Mouse (Mus musculus) spleen, postnatal 14 days (tissue): ENCODE measurements at regions not wholly inside any gene's neighbourhood (a gene's known extent, or its start where the extent isn't known, plus 50 kb on each side); places are given as distances from the start of the nearest gene placed in this dataset.

Experiments
- DNase-seq, 2 experiments: peaks; one replicate each; pipeline ENCODE4 v3.0.0; 2021 to 2022; ENCODE audit warnings: low spot score in 2 of 2

GRCm38 (mm10) chr8:103953586-103953985, 147.8 kb upstream of the Cdh5 start:
- DNase-seq, result no peak

GRCm38 (mm10) chr8:103955568-103956260, 145.7 kb upstream of the Cdh5 start:
- no peak for DNase-seq

GRCm38 (mm10) chr8:103964293-103964918, 137.0 kb upstream of the Cdh5 start:
- no peak for DNase-seq

DNA sequence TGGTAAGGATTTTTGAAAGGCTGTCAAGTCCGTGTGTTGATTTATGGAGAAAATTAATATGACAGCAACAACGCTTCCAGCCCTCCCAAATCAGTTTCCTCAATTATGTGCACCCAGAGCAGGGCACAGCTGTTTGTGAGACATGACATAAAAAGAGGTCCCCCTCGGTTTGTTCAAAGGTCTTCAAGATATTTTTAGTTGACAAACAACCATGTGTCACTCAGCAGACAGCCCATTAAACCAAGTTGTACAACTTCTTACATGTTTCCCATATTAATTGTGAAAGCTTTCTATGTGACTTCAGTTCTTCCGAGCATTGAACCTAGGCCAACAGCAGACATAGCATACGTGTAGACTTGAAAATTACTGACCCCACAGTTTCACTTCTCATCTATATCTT, 131.5 kb upstream of the Cdh5 start:
- DNase-seq, result no peak

DNA sequence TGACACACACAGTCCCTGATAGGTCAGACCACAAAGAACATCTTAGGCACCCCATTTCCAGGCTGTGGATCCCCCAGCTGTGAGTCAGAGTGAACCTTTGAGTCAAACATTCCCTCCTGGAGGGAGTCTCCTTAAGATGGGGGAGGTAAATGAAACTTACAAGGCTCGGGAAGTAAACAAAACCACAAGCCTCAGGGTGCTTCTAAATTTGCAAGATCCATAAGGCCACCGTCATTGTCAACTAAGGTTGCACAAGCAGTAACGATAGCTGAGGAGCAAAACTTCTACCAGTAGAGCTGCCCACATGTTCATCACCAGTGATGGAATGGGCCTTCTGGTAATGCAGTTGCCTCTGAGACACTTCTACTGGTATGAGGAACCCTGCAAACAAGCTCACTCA, 130.9 kb upstream of the Cdh5 start:
- no peak for DNase-seq

DNA sequence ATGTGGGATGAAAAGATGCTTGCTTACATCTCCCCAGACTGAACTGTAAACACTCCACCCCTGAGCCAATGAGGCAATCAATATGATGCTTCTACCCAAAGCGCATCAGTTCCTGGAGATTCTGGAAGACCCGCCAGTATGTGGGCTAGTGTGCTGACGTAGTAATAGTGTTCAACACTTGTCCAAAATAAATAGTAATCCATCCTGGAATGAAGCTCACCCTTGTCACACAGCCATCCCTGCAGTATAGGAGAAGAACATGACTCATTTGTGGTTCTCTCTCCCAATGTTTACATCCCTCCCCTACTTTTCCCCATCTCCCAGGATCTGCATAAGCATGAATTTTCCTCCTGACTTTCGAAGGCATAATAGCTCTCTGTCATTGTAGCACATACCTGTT, 130.5 kb upstream of the Cdh5 start:
- no peak for DNase-seq

- DNase-seq, result no peak
These were observed 124.9 kb upstream of the Cdh5 start for GRCm38 (mm10) chr8:103976488-103976887.

DNA sequence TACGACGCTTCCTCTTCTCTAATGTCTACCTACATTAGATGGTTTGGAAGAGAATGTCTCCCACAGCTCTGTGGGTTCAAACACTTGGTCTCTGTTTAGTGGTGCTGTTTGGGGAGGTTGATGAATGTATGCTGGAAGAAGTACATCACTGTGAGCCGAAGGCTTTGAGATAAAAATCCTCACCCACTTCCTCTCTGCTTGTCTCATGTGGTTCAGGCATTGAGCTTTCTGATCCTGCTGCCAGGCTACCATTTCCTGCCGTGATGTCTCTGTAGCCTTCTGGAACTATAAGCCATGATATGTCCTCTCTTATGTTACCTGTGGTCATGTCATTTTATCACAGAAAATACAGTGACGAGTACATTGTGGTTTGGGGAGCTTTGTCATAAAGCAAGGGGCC, 122.5 kb upstream of the Cdh5 start:
- DNase-seq, result no peak

DNA sequence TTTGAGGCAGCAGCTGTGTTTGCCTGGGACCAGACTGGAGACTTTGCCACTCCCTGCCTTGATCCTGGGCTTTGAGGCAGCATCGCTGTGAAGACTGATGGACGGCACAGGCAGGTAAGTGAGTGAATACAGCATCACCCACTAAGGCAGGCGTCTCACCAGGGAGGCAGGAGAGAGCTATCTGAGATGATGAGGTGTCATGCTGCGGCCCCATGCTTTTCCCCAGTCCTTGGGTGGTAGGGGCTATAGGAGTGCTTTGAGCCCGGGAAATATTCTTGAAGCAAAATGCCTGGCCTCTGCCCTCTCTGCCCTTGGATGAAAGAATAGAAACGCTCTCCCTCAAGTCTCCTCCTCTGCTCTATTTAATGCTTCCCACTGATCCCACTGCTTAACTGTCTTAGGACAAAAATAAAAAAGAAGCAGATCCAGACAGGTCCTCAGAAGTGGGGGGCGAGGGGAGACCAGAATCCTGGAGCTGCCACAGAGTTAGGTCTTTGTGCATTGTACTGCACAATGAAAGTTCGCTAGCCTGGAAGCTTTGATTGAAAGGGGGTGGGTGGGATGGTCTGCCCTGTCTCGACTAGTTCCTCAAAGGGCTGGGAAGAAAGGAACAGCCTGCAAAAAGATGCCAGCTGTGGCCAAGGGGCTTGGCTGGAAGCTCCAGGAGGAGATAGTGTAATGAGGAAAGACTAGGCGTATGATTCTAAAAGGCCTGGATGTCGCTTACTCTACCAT, 117.4 kb upstream of the Cdh5 start:
- DNase-seq, result no peak

GRCm38 (mm10) chr8:103985640-103986039, 115.8 kb upstream of the Cdh5 start:
- DNase-seq, result no peak

DNA sequence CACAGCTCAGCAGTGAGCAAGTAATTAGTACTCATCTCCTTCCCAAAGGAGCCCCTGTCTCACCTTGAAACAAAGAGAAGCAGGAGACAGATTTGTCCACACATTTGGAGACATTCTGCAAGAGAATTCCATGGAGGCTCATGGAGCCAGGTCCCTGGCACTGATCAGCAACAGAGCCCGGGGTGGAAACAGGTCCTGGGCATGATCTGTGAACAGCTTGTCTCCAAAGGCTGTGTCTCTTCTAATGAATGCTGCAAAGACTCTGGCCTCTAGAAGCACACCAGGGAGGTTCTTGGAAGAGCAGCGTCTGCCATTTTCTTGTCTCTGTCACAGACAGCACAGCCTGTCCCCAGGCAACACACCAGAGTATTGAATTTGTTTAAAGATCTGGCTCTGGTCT, 107.5 kb upstream of the Cdh5 start:
- no peak for DNase-seq

GRCm38 (mm10) chr8:103998143-103998542, 103.3 kb upstream of the Cdh5 start:
- no peak for DNase-seq

GRCm38 (mm10) chr8:104007209-104007608, 94.2 kb upstream of the Cdh5 start:
- no peak for DNase-seq

- no peak for DNase-seq
These were observed 92.7 kb upstream of the Cdh5 start for GRCm38 (mm10) chr8:104008756-104009155.

- no peak for DNase-seq
These were observed 92.1 kb upstream of the Cdh5 start for GRCm38 (mm10) chr8:104009306-104009705.

DNA sequence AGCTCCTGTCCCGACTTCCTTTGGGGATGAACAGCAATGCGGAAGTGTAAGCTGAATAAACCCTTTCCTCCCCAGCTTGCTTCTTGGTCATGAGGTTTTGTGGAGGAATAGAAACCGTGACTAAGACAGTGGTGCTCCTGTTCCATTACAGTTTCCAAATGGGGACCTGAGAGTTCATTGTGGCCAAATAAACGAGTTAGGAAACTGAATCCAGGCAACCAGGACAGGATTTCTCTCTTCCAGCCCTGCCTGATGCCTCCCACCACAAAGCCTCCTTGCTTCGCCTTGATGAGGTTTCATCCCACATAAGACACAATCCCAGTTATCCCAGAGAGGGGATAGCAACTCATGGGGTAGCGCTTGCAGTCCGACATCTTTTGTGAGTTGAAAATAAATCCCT, 79.2 kb upstream of the Cdh5 start:
- DNase-seq, result no peak

- no peak for DNase-seq
These were observed 78.5 kb upstream of the Cdh5 start for GRCm38 (mm10) chr8:104022691-104023509.

- DNase-seq, result no peak
These were observed 74.1 kb upstream of the Cdh5 start for GRCm38 (mm10) chr8:104027161-104027821.

DNA sequence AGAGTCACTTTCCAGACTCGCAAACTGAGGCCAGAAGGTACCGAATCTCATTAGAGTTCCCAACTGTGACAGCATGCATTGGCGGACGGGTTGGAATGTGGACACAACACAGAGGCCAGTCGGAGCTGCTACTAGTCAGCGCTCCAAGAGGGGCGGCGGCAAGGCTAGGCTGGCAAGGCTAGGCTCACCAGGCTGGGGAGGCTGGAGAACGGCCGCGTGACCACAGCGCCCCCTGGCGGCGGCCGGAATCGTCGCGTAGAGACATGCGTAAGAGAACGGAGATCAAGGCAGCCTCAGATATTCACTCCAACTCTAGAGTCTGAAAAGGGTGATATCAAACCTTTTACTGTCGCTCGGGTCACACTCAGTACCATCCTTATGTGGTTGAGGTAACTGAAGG, 72.8 kb upstream of the Cdh5 start:
- peak in 1 of 2 experiments; percentile 50 for DNase-seq

- DNase-seq, result no peak
These were observed 69.2 kb upstream of the Cdh5 start for GRCm38 (mm10) chr8:104032179-104032578.

DNA sequence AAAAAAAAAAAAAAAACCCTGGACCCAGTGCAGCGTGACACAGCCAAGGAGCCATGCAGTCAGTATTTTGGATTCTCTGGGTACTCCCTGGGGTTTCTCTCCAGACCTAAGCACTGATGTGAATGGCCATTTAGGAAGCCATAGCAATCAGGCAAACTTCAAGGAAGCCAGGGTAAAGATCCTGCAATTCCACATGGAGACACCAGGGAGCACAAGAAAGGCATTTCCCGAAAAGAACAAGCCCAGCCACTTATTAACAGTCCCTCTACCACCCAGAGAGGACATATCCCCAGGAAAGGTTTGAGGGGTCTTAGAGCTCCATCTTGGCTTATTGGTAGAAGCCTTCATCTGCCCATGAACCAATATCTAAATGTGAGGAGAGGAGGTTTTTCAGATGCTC, 68.3 kb upstream of the Cdh5 start:
- no peak for DNase-seq

- no peak for DNase-seq
These were observed 67.1 kb upstream of the Cdh5 start for GRCm38 (mm10) chr8:104034286-104034685.
